Mouse (Mus musculus): ENCODE measurements at regions not wholly inside any gene's neighbourhood (a gene's known extent, or its start where the extent isn't known, plus 50 kb on each side); places are given as distances from the start of the nearest gene placed in this dataset.

GRCm38 (mm10) chr3:151124131-151124530, 313.6 kb upstream of the Adgrl4 start:
- TF ChIP-seq CTCF (IDR thresholded peaks at IDR 0.05; ENCODE audit: borderline replicate concordance, extremely low read depth, insufficient read depth, insufficient read length): no peak
- no peak for TF ChIP-seq POLR2A (IDR thresholded peaks at IDR 0.05; ENCODE audit: borderline replicate concordance, extremely low read depth, insufficient read depth, insufficient read length, poor library complexity, severe bottlenecking)
